Mouse (Mus musculus): ENCODE data around the gene Ankfy1.
A peak's percentile ranks its signal among the peaks of the same experiment; 100 is the strongest.
"Not testable (repeated sequence)": the region's sequence is repeated elsewhere in the genome, so short reads cannot be mapped to it uniquely, and the experiment has no call there.

Ankfy1 gene

GRCm38 (mm10) chr11:72689551-72690510 is at the start of gene Ankfy1:
Ankfy1 (plus strand) TSS chr11:72690006.
- peak; percentile 96 for DNase-seq (ENCODE audit: low read depth, low spot score)

- DNase-seq (ENCODE audit: low read depth, low spot score): peak; percentile 10
These were observed 47.1 kb upstream of the Ankfy1 start for GRCm38 (mm10) chr11:72642730-72643129.

GRCm38 (mm10) chr11:72645386-72645785 is 44.4 kb upstream of the Ankfy1 start:
- no peak for DNase-seq (ENCODE audit: low read depth, low spot score)

- DNase-seq (ENCODE audit: low read depth, low spot score): peak; percentile 30
These were observed 39.5 kb upstream of the Ankfy1 start for GRCm38 (mm10) chr11:72650347-72650746.

- peak; percentile 9 for DNase-seq (ENCODE audit: low read depth, low spot score)
These were observed 29.9 kb upstream of the Ankfy1 start for GRCm38 (mm10) chr11:72659918-72660317.

- no peak for DNase-seq (ENCODE audit: low read depth, low spot score)
These were observed 29.4 kb upstream of the Ankfy1 start for GRCm38 (mm10) chr11:72660359-72660758.

- DNase-seq (ENCODE audit: low read depth, low spot score): no peak
These were observed 25.2 kb upstream of the Ankfy1 start for GRCm38 (mm10) chr11:72664641-72665040.

- no peak for DNase-seq (ENCODE audit: low read depth, low spot score)
These were observed 19.2 kb upstream of the Ankfy1 start for GRCm38 (mm10) chr11:72670634-72671033.

GRCm38 (mm10) chr11:72671294-72671988 is 18.4 kb upstream of the Ankfy1 start:
- no peak for DNase-seq (ENCODE audit: low read depth, low spot score)

- DNase-seq (ENCODE audit: low read depth, low spot score): no peak
These were observed 17.4 kb upstream of the Ankfy1 start for GRCm38 (mm10) chr11:72672438-72672837.

- DNase-seq (ENCODE audit: low read depth, low spot score): no peak
These were observed 14.5 kb upstream of the Ankfy1 start for GRCm38 (mm10) chr11:72675280-72675679.

GRCm38 (mm10) chr11:72680726-72681125 is 9.1 kb upstream of the Ankfy1 start:
- no peak for DNase-seq (ENCODE audit: low read depth, low spot score)

- no peak for DNase-seq (ENCODE audit: low read depth, low spot score)
These were observed 6.4 kb upstream of the Ankfy1 start for GRCm38 (mm10) chr11:72683402-72683801.

- no peak for DNase-seq (ENCODE audit: low read depth, low spot score)
These were observed 3.1 kb upstream of the Ankfy1 start for GRCm38 (mm10) chr11:72686697-72687096.

GRCm38 (mm10) chr11:72688242-72688641 is 1.6 kb upstream of the Ankfy1 start:
- DNase-seq (ENCODE audit: low read depth, low spot score): no peak

GRCm38 (mm10) chr11:72689115-72689514 is 691 bp upstream of the Ankfy1 start:
- DNase-seq (ENCODE audit: low read depth, low spot score): no peak

GRCm38 (mm10) chr11:72692353-72692752 is 2.5 kb downstream of the Ankfy1 start:
- no peak for DNase-seq (ENCODE audit: low read depth, low spot score)

GRCm38 (mm10) chr11:72695025-72695424 is 5.2 kb downstream of the Ankfy1 start:
- no peak for DNase-seq (ENCODE audit: low read depth, low spot score)

- no peak for DNase-seq (ENCODE audit: low read depth, low spot score)
These were observed 6.7 kb downstream of the Ankfy1 start for GRCm38 (mm10) chr11:72696368-72696971.

GRCm38 (mm10) chr11:72697323-72697722 is 7.5 kb downstream of the Ankfy1 start:
- no peak for DNase-seq (ENCODE audit: low read depth, low spot score)

- not testable (repeated sequence) for DNase-seq (ENCODE audit: low read depth, low spot score)
These were observed 15.3 kb downstream of the Ankfy1 start for GRCm38 (mm10) chr11:72705111-72705510.

GRCm38 (mm10) chr11:72712721-72713120 is 22.9 kb downstream of the Ankfy1 start:
- peak; percentile 73 for DNase-seq (ENCODE audit: low read depth, low spot score)
